Mouse (Mus musculus) urinary bladder, postnatal 4 days (tissue): Measurements from ENCODE around the gene Lysmd4.

ENCODE experiments used
- DNase-seq, 2 experiments: peaks; one replicate each; pipeline ENCODE4 v3.0.0; 2021 to 2022; ENCODE audit warnings: low spot score in 2 of 2

Lysmd4 gene

DNA sequence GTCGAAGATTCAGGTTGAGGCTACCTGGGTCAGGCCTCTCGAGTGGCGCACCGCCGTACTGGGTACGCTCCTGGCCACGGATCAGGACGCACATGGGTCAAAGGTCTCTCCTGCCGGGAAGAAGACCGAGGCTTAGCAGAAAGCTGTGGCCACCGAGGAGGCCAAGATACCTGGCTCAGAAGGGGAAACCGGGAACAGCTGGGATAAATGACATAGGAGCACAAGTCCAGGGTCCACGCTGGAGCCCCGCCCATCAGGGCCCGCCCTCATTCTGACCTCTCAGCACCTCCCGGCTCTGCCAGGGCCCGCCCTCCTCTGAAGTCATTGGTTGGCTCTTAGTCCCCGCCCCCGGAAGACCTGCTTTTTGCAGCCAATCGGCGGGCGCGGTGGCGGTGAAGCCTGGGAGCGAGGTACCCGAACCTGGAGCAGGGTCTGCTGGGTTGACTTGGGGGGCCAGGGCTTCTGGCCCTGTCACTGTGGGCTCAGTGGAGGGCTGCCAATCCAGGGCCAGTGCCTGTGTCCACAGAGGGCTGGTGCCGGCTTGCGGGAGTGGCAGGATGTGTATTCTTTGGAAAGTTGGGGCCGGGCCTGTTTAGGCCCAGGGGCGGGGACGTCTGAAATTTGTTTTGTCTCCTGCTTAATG is at the start of gene Lysmd4:
Gene Lysmd4, plus strand, starts transcription at position 325 of the 643 bp plus-strand sequence.
- peak; percentile 94 to 97 for DNase-seq

DNA sequence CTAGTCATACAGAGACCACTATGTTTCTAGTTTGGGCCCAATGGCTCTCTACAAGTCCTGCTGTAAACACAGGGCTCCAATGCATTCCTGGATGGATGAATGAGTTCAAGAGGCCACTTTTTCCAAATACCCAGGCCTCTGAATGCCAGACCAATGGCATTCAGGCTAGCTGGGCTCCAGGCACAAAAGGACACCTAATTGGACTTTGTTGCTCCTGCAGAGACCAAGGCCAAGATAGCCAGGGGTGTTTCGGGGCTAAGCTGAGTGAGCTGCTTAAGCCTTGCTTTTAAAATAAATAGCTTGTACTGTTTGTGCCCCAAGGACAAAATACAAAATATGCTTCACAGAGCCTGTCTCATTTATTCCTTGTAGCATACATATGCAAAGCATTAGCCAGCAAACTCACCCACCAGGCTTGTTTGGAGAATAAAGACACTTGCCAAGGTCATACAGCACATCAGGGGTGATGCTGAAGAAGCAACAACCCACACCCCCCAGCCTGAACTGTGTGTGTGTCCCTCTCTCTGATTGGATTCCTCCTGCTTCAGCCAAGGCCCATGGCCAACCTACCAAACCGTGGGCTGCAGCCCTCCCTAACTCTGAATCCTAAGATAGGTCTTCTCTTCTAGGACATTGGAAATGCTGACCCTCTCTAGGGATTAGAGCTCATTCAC is 48.7 kb upstream of the Lysmd4 start:
- peak; percentile 25 to 44 for DNase-seq

DNA sequence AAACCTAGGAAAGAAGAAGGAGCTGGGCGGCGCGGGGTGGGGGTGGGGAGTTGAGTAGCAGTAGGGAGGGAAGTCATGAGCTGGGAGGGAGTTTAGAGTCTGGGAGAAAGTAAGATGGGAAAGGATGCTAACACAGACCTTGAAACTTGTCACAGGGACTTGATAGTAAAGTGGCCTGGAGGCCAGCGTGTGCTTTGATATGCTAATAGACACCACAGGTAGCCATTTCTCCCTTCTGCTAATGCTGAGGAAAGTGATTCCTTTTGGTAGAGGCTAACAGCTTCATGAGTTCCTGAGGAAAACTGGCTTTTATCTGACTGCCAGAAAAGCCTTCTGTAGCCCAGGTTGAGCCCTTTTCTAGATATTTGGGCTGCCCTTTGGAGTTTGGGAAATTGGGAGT is 38.6 kb upstream of the Lysmd4 start:
- DNase-seq: peak in 1 of 2 experiments; percentile 8

DNA sequence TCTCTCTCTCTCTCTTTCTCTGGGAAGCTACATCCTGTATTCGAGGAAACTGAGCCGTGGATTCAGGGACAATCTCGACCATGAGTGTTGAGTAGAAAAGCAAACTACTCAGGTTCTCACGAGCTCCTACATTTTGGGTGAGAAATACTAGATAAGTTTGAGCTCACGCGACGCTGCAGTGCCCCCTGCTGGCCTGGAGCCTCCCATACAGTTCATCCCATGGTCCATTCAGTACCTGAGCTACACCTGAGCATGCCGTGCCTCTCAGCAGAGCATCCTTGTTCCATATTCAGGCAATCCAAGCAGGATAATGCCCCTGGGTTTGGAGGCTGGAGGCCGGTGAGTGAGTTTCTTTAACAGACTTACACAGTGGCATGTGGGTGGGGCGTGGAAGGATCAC is 22.9 kb upstream of the Lysmd4 start:
- peak; percentile 48 to 69 for DNase-seq

- DNase-seq: no peak
Measured at GRCm38 (mm10) chr7:67203625-67204024, 18.7 kb upstream of the Lysmd4 start.

- DNase-seq: no peak
Measured at GRCm38 (mm10) chr7:67205734-67206425, 16.5 kb upstream of the Lysmd4 start.

GRCm38 (mm10) chr7:67206496-67206895 is 15.8 kb upstream of the Lysmd4 start:
- DNase-seq: no peak

DNA sequence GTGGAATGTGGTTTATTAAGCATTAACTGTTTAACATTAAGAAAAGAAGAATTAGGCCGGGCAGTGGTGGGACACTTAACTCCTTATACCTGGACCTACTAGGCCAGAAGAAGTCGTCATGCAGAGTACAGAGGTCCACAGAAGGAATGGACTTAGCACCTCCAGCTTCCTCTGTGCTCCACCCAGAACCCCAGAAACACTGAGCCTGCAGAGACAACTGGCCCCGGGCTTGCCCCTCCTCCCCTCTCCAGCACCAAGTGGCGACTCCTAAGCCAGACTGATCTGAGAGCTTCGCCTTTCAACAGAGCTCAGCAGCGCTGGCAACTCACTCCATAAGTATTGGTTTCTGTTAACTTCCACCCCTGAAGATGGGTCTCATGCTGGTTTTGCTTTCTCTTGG is 14.6 kb upstream of the Lysmd4 start:
- no peak for DNase-seq

DNA sequence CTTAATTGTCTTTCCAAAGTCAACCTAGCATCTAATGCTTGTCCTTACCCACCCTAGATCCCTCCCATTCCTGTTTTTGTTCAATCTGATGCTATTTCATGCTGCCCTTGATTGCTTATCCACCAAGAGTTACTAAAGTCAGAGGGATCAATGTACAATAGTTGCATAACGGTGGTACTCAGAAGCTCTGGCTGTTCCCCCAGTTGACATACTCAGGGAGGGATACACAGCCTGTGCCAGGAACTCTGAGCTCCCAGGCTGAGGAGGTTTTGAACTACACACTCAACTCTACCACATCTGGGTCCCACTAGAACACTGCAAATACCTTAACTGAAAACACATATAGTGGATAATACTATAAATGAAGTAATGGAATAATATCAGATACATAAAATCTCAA is 14.0 kb upstream of the Lysmd4 start:
- DNase-seq: no peak

GRCm38 (mm10) chr7:67210004-67210833 is 12.1 kb upstream of the Lysmd4 start:
- DNase-seq: no peak

- DNase-seq: no peak
Measured at GRCm38 (mm10) chr7:67211341-67211740, 11.0 kb upstream of the Lysmd4 start.

DNA sequence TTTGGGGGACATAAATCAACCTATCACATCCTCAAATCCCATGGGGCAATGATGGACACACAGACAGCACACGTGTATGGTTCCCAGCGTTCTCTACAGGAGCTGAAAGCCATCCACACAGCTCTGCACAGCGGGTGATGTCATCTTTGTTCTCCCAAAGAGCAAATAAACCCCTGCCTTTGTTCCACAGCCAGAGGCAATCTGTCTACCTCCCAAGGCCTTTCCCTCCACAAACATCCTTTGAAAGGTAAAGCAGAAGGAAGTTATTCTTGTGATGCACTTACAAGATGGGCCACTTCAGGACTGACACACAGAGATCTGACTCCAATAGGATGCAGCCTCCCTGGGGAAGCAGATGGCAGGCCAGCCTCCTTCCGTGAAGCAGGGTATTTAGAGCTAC is 10.4 kb upstream of the Lysmd4 start:
- no peak for DNase-seq

DNA sequence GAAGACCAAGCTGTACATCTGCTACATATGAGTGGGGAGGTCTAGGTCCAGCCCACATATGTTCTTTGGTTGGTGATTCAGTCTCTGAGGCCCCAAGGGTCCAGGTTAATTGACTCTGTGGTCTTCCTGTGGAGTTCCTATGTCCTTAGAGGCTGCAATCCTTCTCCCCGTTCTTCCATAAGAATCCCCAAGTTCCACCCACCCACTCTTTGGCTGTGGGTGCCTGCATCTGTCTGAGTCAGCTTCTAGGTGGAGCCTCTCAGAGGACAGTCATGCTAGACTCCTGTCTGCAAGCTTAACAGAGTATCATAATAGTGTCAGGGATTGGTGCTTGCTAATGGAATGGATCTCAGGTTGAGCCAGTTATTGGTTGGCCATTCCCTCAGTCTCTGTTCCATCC is 8.8 kb upstream of the Lysmd4 start:
- no peak for DNase-seq

DNA sequence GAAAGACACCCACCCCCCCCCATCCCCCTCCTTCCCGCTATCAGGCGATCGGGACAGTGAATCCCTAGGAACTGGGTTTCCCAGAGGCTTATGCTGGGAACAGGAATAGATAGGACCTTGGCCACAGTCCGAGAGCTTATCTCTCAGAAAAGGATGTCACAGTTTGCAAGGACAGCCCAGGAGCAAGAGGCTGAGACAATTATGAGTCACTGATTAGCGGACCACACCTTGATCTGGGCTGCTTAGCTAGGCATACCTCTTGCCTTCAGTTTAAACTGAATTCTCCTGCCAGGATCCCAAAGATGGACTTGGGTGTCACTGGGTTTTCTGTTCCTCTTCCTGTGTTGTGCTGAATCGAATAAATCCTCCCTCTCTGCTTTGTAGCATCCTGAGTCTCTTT is 6.0 kb upstream of the Lysmd4 start:
- no peak for DNase-seq

DNA sequence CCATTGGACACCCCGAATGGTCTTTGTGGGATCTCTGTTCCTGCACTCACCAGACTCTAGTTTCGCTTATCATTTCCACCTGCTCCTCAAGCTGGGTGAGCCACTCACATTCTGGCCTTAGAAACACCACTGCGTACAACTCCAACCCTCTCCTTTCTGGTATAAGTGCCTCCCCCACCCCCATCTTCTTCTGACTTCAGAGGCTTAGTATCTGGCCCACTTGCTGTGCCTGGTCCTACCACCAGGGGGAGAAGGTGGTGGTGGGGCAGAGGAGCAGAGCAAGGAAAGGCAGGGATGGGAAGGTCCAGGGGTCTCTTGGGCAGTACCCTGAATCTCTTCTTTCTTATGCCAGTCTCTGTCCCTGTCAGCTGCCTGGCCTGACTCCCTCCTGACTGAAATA is 5.3 kb upstream of the Lysmd4 start:
- peak in 1 of 2 experiments; percentile 68 for DNase-seq

DNA sequence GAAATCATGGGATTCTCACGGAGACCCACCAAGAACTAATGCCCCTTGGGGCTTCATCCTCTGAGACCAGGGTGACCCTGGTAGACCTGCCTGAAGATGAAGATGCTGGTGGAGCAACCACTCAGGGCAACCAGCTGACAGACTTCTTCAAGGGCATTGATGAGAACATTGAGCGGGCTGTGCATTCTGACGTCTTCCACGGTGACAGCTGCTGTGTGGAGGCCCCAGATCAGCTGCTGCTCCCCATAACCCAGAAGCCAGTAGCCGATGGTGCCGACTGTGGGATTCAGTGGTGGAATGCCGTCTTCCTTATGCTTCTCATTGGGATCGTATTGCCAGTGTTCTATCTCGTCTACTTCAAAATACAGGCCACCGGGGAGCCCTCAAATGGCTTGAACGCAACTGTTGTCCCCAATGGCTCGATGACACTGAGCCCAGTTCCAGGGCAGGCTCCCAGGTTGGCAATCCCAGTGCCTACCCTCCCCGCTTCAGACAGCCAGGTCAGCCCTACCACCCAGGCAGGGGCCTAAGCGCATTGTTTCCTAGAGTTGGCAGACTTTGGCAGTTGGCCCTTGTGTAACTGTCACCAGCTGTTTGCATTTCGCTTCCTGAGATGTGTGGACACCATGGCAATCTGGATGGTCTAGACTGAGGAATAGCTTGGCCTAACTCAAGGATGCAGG is 3.7 kb downstream of the Lysmd4 start:
- peak in 1 of 2 experiments; percentile 15 for DNase-seq

GRCm38 (mm10) chr7:67227538-67227937 is 5.2 kb downstream of the Lysmd4 start:
- peak; percentile 8 to 30 for DNase-seq

- peak; percentile 6 to 29 for DNase-seq
Measured at GRCm38 (mm10) chr7:67228390-67228789, 6.0 kb downstream of the Lysmd4 start.

DNA sequence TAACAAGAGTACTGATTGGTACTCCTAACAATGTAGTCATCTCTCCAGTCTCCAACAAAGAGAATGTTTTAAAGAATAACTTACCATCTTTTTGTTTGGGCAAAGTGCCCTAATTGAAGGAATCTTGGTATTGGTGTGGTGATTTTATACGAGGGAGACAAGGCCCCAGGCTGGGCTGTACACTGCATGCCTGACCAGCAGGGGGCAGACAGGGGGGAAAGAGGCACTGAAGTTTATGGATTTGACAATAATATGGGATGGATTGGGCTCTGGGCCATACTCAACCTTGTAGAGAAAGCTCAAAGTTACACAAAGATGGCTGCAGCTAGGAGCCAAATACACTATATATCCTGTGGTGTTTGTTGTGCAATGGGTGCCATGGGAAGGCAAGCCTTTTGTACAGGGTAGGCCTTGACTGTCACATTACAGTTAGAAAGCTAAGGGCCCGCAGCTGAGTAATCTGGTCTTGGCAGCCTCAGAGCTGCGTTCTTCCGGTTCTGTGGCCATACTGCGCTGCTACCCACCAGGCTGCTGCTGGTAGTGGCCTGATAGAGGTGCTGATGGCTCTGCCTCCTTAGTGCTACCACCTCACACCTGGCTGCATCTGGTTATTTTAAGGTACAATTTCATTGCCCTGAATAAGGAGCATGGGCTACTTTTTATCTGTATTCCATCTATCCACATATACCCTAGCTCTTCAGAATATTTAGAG is 6.7 kb downstream of the Lysmd4 start:
- DNase-seq: peak; percentile 23 to 63

- DNase-seq: peak; percentile 7 to 13
Measured at GRCm38 (mm10) chr7:67229701-67230100, 7.4 kb downstream of the Lysmd4 start.

GRCm38 (mm10) chr7:67230221-67230620 is 7.9 kb downstream of the Lysmd4 start:
- DNase-seq: peak; percentile 15 to 47
